Mouse (Mus musculus) hindbrain, embryonic 15.5 days (tissue): Measurements from ENCODE around the gene AU040320. TPM values are rescaled to one million over a fixed set of nuclear protein-coding genes. Genes with fewer than 3 reads are reported as not detected.

Source experiments
- ATAC-seq: fragments of 200-750 bp; cut with Nextera tagmentation; 2 replicates; pipeline ENCODE4 v1.8.0; 2017; ENCODE audit warnings: low read depth, moderate number of reproducible peaks, moderate TSS enrichment; ENCODE audit not compliant: low FRiP score
- H3K27ac ChIP-seq: fragments of 300-500 bp; sonication (generic); replicated peaks from 2 replicates; pipeline ENCODE4 v1.5.1; 2015; ENCODE audit warnings: mild to moderate bottlenecking, inconsistent platforms
- H3K27me3 ChIP-seq: fragments of 300-500 bp; sonication (generic); 2 replicates; pipeline ENCODE4 v1.6.1; 2015; ENCODE audit warnings: control low read depth, inconsistent platforms
- H3K36me3 ChIP-seq: fragments of 300-500 bp; sonication (generic); 2 replicates; pipeline ENCODE4 v1.6.1; 2015; ENCODE audit warnings: control low read depth, inconsistent platforms
- H3K4me1 ChIP-seq: fragments of 300-500 bp; sonication (generic); replicated peaks from 2 replicates; pipeline ENCODE4 v1.6.1; 2015; ENCODE audit warnings: control low read depth, inconsistent platforms
- H3K4me2 ChIP-seq: fragments of 300-500 bp; sonication (generic); 2 replicates; pipeline ENCODE4 v1.6.1; 2015; ENCODE audit warnings: moderate library complexity, mild to moderate bottlenecking, inconsistent platforms
- H3K4me3 ChIP-seq: fragments of 300-500 bp; sonication (generic); 2 replicates; pipeline ENCODE4 v1.5.1; 2015; ENCODE audit warnings: mild to moderate bottlenecking, inconsistent platforms
- H3K9ac ChIP-seq: fragments of 300-500 bp; sonication (generic); 2 replicates; pipeline ENCODE4 v1.6.1; 2015; ENCODE audit warnings: inconsistent platforms
- H3K9me3 ChIP-seq: fragments of 300-500 bp; sonication (generic); 2 replicates; pipeline ENCODE4 v1.6.1; 2016; ENCODE audit warnings: control low read depth, inconsistent platforms
- WGBS: fragments of 180-500 bp; shearing (Covaris S2); methylation state at CpG from one replicate; pipeline ENCODE4 v1.1.7; 2015; 5-methylcytosine and 5-hydroxymethylcytosine counted together
- polyA plus RNA-seq: library from polyadenylated mRNA; unstranded; fragments of >200 nt; fragmentation: Nextera tagmentation; extraction: Ambion mirVana; gene quantifications from 2 replicates; pipeline ENCODE4 v1.2.1, GENCODE M21; 2015

The AU040320 gene
- polyA plus RNA-seq, 1 experiment from 2014 or later: 41.4 TPM

- WGBS: 4% methylated on average over 12 of the region's 12 CpGs
- H3K4me2 ChIP-seq: no peak overlapping the region
- peaks cover 37% of the 10 kb centered on the region for H3K27me3 ChIP-seq
Observed at GRCm38 (mm10) chr4:126741448-126741847, 11.9 kb upstream of the AU040320 start.

GRCm38 (mm10) chr4:126742976-126743375 lies 10.4 kb upstream of the AU040320 start:
- Histone ChIP-seq H3K27ac (no peak overlapping the region), H3K36me3 (peaks cover 32% of the 10 kb centered on the region), H3K4me1 (no peaks in the 10 kb centered on the region), H3K9ac (no peak overlapping the region), H3K4me3 (no peak overlapping the region), H3K27me3 (peaks cover 21% of the 10 kb centered on the region), H3K4me2 (no peak overlapping the region), H3K9me3 (no peaks in the 10 kb centered on the region)
- WGBS: 56% methylated on average over 2 of the region's 2 CpGs
- no peak for ATAC-seq

More at GRCm38 (mm10) chr4:126741448-126741847, 11.9 kb upstream of the AU040320 start:
- H3K9ac ChIP-seq: no peak overlapping the region
- H3K27ac ChIP-seq: no peak overlapping the region
- no peak for ATAC-seq
- no peak overlapping the region for H3K4me3 ChIP-seq
- H3K4me1 ChIP-seq: no peaks in the 10 kb centered on the region
- H3K36me3 ChIP-seq: peaks cover 23% of the 10 kb centered on the region
- no peaks in the 10 kb centered on the region for H3K9me3 ChIP-seq

- Histone ChIP-seq H3K27me3 (peaks cover 14% of the 10 kb centered on the region), H3K4me1 (peaks cover 5% of the 10 kb centered on the region), H3K36me3 (peaks cover 38% of the 10 kb centered on the region), H3K9ac (no peak overlapping the region), H3K27ac (no peak overlapping the region), H3K4me3 (no peak overlapping the region), H3K4me2 (no peak overlapping the region), H3K9me3 (no peaks in the 10 kb centered on the region)
- ATAC-seq: no peak
- 11% methylated on average over 11 of the region's 11 CpGs for WGBS
Observed at GRCm38 (mm10) chr4:126743713-126744112, 9.6 kb upstream of the AU040320 start.

GRCm38 (mm10) chr4:126744831-126745230 lies 8.5 kb upstream of the AU040320 start:
- no peak overlapping the region for H3K4me2 ChIP-seq
- no peak overlapping the region for H3K27ac ChIP-seq
- no peak overlapping the region for H3K4me3 ChIP-seq
- H3K36me3 ChIP-seq: peaks cover 44% of the 10 kb centered on the region
- H3K9me3 ChIP-seq: no peaks in the 10 kb centered on the region
- H3K9ac ChIP-seq: no peak overlapping the region
- peaks cover 16% of the 10 kb centered on the region for H3K4me1 ChIP-seq
- WGBS: 86% methylated on average over 14 of the region's 14 CpGs
- peaks cover 4% of the 10 kb centered on the region; the same call in 1 of the 2 replicates for H3K27me3 ChIP-seq
- ATAC-seq: no peak

- Histone ChIP-seq H3K9me3 (no peaks in the 10 kb centered on the region), H3K4me1 (peaks cover 25% of the 10 kb centered on the region), H3K36me3 (peaks cover 46% of the 10 kb centered on the region), H3K27me3 (0 out of 2 replicates have a peak, but pooled peaks cover 4% of the 10 kb centered on the region), H3K4me3 (no peak overlapping the region), H3K4me2 (no peak overlapping the region), H3K9ac (no peak overlapping the region), H3K27ac (no peak overlapping the region)
- no peak for ATAC-seq
- 36% methylated on average over 13 of the region's 13 CpGs for WGBS
Observed at GRCm38 (mm10) chr4:126745506-126746193, 7.7 kb upstream of the AU040320 start.

GRCm38 (mm10) chr4:126746194-126746840 lies 7.0 kb upstream of the AU040320 start:
- Histone ChIP-seq H3K9me3 (no peaks in the 10 kb centered on the region), H3K27me3 (0 out of 2 replicates have a peak, but pooled peaks cover 4% of the 10 kb centered on the region), H3K4me1 (peaks cover 31% of the 10 kb centered on the region), H3K4me2 (no peak overlapping the region), H3K36me3 (peaks cover 46% of the 10 kb centered on the region), H3K4me3 (no peak overlapping the region), H3K9ac (no peak overlapping the region), H3K27ac (no peak overlapping the region)
- 86% methylated on average over 10 of the region's 10 CpGs for WGBS
- no peak for ATAC-seq

GRCm38 (mm10) chr4:126748381-126748780 lies 5.0 kb upstream of the AU040320 start:
- 0 out of 2 replicates have a peak overlapping the region, but pooled peaks have one; percentile 5 for H3K9ac ChIP-seq
- no peak for ATAC-seq
- no peak overlapping the region for H3K4me2 ChIP-seq
- peaks cover 45% of the 10 kb centered on the region for H3K4me1 ChIP-seq
- H3K27ac ChIP-seq: no peak overlapping the region
- H3K27me3 ChIP-seq: 0 out of 2 replicates have a peak, but pooled peaks cover 4% of the 10 kb centered on the region
- 94% methylated on average over 8 of the region's 8 CpGs for WGBS
- no peaks in the 10 kb centered on the region for H3K9me3 ChIP-seq
- H3K4me3 ChIP-seq: no peak overlapping the region
- H3K36me3 ChIP-seq: peaks cover 46% of the 10 kb centered on the region

GRCm38 (mm10) chr4:126749553-126749952 lies 3.8 kb upstream of the AU040320 start:
- Histone ChIP-seq H3K27ac (no peak overlapping the region), H3K4me2 (peak overlapping the region; percentile 95), H3K9me3 (no peaks in the 10 kb centered on the region), H3K4me1 (peaks cover 49% of the 10 kb centered on the region), H3K4me3 (peak overlapping the region; percentile 12), H3K9ac (no peak overlapping the region; the same call in 1 of the 2 replicates), H3K27me3 (0 out of 2 replicates have a peak, but pooled peaks cover 4% of the 10 kb centered on the region), H3K36me3 (peaks cover 41% of the 10 kb centered on the region)
- 77% methylated on average over 11 of the region's 11 CpGs for WGBS
- no peak for ATAC-seq

- H3K4me2 ChIP-seq: peak overlapping the region; percentile 95
- peaks cover 55% of the 10 kb centered on the region for H3K4me1 ChIP-seq
- no peak for ATAC-seq
- no peak overlapping the region for H3K27ac ChIP-seq
- peaks cover 35% of the 10 kb centered on the region for H3K36me3 ChIP-seq
- H3K4me3 ChIP-seq: peak overlapping the region; percentile 12
- H3K9ac ChIP-seq: no peak overlapping the region; the same call in 1 of the 2 replicates
- WGBS: 65% methylated on average over 26 of the region's 26 CpGs
- no peaks in the 10 kb centered on the region for H3K9me3 ChIP-seq
- H3K27me3 ChIP-seq: no peaks in the 10 kb centered on the region
Observed at GRCm38 (mm10) chr4:126750046-126750683, 3.2 kb upstream of the AU040320 start.

- Histone ChIP-seq H3K9ac (peak overlapping the region; percentile 81; the same call in 1 of the 2 replicates), H3K27ac (no peak overlapping the region), H3K4me2 (peak overlapping the region; percentile 95), H3K4me3 (peak overlapping the region; percentile 75), H3K27me3 (no peaks in the 10 kb centered on the region), H3K36me3 (peaks cover 27% of the 10 kb centered on the region), H3K9me3 (no peaks in the 10 kb centered on the region), H3K4me1 (peaks cover 59% of the 10 kb centered on the region)
- ATAC-seq: no peak
- 71% methylated on average over 8 of the region's 8 CpGs for WGBS
Observed at GRCm38 (mm10) chr4:126750863-126751555, 2.3 kb upstream of the AU040320 start.

- 55% methylated on average over 10 of the region's 10 CpGs for WGBS
- H3K9me3 ChIP-seq: no peaks in the 10 kb centered on the region
- peaks cover 21% of the 10 kb centered on the region for H3K36me3 ChIP-seq
- H3K27ac ChIP-seq: no peak overlapping the region
- H3K4me3 ChIP-seq: peak overlapping the region; percentile 75
- no peaks in the 10 kb centered on the region for H3K27me3 ChIP-seq
- H3K9ac ChIP-seq: peak overlapping the region; percentile 81
- ATAC-seq: no peak
- peak overlapping the region; percentile 95 for H3K4me2 ChIP-seq
- peaks cover 59% of the 10 kb centered on the region for H3K4me1 ChIP-seq
Observed at GRCm38 (mm10) chr4:126751556-126752023, 1.8 kb upstream of the AU040320 start.
